Mouse (Mus musculus) right cerebral cortex, postnatal 10 days (tissue): Measurements from ENCODE around the gene Drg1.
"Not testable (repeated sequence)": the region's sequence is repeated elsewhere in the genome, so short reads cannot be mapped to it uniquely, and the experiment has no call there.

ENCODE experiments used
- DNase-seq, 2 experiments: peaks; one replicate each; pipeline ENCODE4 v3.0.0; 2021; ENCODE audit warnings: low spot score in 2 of 2

Gene Drg1

GRCm38 (mm10) chr11:3212526-3212925 lies 53.7 kb downstream of the Drg1 start:
- no peak for DNase-seq

GRCm38 (mm10) chr11:3206783-3207182 lies 59.4 kb downstream of the Drg1 start:
- no peak for DNase-seq

GRCm38 (mm10) chr11:3205207-3205606 lies 61.0 kb downstream of the Drg1 start:
- DNase-seq, result no peak

GRCm38 (mm10) chr11:3203771-3204170 lies 62.4 kb downstream of the Drg1 start:
- DNase-seq, result no peak

DNA sequence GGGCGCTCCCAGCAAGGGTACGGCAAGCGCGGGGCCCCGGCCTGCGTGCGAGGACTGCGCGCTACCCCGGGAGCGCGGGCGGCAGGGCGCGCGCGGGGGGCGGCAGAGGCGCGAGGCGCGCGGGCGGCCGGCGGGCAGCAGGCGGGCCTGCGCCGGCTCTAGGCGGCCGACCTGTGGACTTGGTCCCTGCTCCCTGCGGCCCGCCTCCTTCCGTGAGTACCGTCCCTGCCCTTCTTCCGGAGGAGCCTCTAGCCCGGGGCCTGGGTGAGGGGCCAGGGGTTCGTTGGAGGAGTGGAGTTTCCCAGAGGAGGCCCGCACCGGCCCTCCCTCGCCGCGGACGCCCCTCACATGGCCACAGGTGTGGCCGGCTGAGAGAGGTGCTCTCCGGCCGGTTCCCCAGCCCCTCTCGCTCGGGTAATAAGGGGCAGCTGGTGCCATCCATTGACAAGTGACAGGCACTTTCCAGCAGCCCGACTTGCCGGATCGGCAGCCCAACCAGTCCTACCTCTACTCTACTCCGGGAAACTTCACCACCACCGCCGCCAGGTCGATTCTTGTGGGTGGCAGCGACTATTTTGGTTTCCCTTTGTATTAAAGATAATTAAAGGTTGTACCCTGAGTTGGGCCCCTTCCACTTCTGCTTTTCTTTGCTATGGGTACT lies 63.3 kb downstream of the Drg1 start:
- DNase-seq, result peak; percentile 59 to 61

DNA sequence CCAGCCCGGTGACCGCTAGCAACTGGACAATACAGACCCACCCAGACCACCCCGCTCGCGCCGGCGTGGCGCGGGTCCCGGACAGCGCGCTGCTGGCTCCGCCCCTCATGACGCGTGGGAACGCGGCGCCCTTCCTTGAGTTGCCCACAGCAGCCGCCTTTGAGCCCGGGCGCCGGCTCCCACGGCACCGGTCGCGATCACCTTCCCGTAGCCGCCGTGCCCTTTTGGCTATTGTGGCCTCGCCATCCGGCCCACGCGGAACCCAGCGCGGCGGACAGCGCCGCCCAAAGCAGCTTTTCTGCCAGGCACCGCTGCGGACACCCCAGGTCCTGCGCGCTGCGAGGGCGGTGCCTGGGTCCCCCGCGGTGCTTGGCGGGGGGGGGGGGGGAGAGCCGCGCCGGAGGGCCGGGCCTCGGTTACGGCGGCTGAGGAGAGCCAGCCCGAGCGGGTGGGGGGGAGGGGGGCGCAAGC lies 63.9 kb downstream of the Drg1 start, which contains the start of gene Eif4enif1:
Eif4enif1 (plus strand) TSS at position 162 of the 471 bp plus-strand sequence.
- peak; percentile 92 for DNase-seq

GRCm38 (mm10) chr11:3201326-3202230 lies 64.6 kb downstream of the Drg1 start:
- peak; percentile 27 to 39 for DNase-seq

GRCm38 (mm10) chr11:3200636-3201035 lies 65.6 kb downstream of the Drg1 start:
- DNase-seq, result not testable (repeated sequence)

DNA sequence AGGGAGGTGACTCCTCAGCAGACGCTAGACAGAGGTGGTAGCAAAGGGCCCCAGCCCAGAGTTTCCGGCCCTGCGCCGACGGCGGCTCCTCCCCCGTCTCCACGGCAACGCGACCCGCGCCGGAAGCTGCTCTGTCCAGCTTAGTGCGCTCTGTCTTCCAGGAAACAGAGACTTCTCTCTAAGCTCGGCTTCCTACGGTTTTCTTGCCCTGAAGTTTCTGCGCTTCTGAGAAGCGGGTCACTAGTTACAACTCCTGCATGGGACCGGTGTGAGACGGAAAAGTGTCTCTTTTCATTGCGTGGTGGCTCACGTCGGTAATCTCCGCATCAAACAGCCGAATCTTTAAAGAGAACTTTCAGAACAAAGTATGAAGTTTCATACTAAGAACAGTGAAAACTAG lies 72.9 kb downstream of the Drg1 start, which contains the start of gene Sfi1:
Sfi1 (minus strand) TSS at position 101 of the 400 bp plus-strand sequence.
- no peak for DNase-seq

- not testable (repeated sequence) for DNase-seq
These were observed 83.5 kb downstream of the Drg1 start for GRCm38 (mm10) chr11:3182707-3183106.

DNA sequence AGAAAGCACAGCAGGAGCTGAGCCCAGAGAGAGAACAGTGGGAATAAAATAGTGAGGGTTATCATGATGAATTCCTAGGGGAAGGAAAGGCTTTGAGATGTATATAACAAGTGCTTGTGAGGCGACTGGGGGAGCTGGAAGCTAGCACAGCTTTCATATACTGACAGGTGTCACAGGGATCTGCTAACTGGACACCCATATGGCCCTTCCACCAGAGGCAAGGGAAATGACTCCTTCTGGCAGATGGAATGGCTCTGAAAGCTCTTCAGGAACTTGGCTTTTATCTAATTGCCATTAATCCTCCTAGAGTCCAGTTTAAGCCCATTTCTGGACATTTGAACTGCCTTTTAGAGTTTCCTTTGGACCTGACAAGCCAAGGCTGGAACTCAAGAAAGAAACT lies 84.2 kb downstream of the Drg1 start:
- not testable (repeated sequence) for DNase-seq

- DNase-seq, result peak; percentile 75 to 76
These were observed 85.0 kb downstream of the Drg1 start for GRCm38 (mm10) chr11:3181250-3181649.

- DNase-seq, result not testable (repeated sequence)
These were observed 85.6 kb downstream of the Drg1 start for GRCm38 (mm10) chr11:3180510-3181160.

DNA sequence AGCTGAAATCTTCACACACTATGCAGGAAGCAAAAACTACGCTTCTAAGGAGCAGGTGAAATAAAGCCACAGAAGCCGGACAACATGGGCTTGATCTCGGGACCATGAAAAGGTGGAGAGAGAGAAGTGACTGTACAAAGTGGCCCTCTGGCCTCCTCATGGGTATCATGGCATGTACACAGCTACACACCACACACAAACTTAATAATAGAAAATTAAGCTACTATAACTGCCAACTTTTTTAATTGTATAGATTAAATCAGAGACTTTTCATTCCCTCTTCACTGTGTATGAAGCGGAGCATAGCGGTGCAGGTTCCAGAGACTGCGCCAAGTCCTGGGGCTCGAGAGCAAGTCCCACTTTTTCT lies 86.5 kb downstream of the Drg1 start:
- DNase-seq, result peak; percentile 30 to 41

DNA sequence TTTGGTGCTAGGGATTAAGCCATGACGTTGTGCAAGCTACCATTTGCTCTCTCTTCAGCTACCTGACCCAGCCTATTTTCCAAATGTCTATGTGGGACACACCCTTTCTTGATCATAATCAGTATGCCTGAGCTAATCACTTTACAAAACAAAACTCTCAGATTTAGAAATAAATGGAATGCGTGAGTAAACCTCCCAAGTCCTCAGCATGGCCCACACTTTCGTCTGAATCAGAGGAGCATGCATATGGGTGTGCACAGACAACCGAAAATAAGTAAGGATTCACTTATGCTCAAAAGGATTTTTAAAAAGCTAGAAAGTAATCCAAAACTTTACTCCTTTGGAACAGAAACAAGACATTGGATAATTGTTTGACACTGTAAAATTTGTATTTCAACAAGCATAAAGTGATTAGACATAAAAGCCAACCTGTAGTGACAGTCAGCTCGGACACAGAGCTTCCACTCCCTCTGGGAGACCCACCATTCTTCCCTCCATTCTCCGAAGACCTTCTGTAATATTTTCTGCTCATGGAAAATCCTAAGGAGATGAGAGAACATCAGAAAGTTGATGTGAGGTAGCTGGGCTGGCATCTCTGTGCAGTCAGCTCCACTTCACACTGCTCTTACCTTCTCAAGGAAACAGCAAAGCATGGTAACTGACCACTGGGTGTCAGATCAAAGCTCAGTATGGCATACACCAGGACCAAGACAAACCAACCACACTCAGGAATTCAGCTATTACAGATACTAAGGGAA lies 87.1 kb downstream of the Drg1 start:
- peak in 1 of 2 experiments; percentile 46 for DNase-seq

DNA sequence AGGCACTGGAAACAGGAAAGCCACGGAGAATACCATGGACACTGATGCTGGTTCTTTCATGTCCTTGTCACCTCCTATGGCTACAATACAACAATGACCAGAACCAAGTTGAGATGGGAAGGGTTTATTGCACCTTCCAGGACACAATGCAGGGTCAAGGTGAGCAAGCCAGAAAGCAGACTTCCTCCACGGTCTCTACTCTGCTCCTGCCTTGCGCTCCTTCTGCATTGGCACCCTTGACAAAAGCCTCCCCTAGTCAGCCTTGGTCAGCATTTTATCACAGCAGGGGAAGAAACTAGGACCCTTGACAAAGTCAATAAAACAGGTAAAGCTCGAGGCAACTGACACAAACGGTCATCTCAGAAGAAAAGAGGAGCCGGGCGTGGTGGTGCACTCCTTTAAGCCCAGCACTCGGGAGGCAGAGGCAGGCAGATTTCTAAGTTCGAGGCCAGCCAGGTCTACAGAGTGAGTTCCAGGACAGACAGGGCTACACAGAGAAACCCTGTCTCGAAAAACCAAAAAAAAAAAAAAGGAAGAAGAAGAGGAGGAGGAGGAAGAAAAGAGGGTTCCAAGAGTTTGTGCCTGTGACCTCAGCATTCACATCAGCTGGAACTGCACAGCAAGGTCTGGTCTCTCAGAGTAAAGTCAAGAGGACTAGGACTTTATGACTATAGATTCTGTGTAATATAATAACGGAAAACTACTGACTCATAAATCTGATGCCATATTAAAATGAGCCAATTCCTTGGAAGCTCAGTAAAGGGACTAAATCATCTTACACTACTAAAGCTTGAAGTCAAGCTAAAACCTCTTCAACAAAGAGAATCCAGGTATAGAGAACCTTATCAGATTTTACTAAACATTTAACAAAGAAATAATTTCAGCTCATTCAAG lies 92.5 kb downstream of the Drg1 start:
- peak; percentile 74 to 76 for DNase-seq

DNA sequence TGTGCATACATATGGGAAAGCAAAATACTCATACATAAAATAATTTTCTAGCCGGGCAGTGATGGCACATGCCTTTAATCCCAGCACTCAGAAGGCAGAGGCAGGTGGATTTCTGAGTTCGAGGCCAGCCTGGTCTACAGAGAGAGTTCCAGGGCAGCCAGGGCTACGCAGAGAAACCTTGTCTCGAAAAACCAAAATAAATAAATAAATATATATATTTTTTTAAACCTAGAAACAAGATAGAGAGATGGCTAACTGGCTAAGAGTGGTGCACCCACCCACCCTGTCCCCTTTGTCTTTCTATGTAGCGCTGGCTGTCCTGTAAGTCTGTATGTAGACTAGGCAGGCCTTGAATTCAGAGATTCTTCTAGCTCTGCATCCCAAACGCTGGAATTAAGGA lies 93.7 kb downstream of the Drg1 start:
- DNase-seq, result not testable (repeated sequence)

DNA sequence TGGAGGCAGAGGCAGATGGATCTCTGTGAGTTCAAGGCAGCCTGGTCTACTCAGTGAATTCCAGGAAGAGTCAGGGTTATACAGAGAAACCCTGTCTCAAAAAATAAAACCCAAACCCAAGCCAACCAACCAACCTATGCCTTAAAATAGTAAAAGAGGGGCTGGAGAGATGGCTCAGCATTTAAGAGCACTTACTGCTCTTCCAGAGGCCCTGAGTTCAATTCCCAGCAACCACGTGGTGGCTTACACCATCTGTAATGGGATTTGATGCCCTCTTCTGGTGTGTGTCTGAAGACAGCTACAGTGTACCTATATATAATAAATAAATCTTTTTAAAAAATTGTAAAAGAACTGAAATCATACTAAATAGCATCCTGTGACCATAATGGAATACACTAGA lies 94.3 kb downstream of the Drg1 start:
- DNase-seq, result peak; percentile 50 to 59

- not testable (repeated sequence) for DNase-seq
These were observed 97.2 kb downstream of the Drg1 start for GRCm38 (mm10) chr11:3169042-3169441.

DNA sequence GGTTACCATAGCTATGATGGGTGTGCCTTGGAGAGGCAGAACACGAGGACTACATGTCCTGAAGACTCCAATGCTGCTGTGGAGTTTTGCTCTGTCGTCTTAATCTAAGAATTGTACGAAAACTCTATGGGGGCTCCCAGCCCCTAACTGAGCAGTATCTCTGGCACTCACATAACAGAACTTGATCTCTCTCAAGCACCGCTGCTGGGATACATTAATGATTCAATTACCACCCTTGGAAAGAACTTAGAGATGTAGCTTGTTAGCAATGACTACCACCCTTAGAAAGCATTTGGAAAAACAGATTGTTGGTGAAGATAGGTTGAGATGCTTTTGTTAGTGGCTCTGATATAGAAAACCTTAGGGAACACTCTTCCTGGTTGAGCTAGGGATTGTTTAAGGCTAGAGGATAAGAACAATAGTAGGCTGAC lies 98.6 kb downstream of the Drg1 start:
- peak in 1 of 2 experiments; percentile 49 for DNase-seq
